Mouse (Mus musculus): Measurements from ENCODE around the gene Klf13. TPM values are rescaled to one million over a fixed set of nuclear protein-coding genes. Genes with fewer than 3 reads are reported as not detected.

Gene Klf13
- polyA plus RNA-seq, 1 experiment, result 88.4 TPM

- Histone ChIP-seq H3K4me3 (replicated peaks; ENCODE audit: extremely low read depth, low read depth, low read length) (peak overlapping the region; percentile 94), H3K4me1 (ENCODE audit: control insufficient read depth, insufficient read depth, low read length) (peaks cover 18% of the 10 kb centered on the region)
- TF ChIP-seq CTCF (IDR thresholded peaks at IDR 0.05; ENCODE audit: insufficient read depth, low read length) (no peak), POLR2A (IDR thresholded peaks at IDR 0.05; ENCODE audit: borderline replicate concordance, extremely low read depth, low read depth, low read length) (peak; percentile 90; the same call in 1 of the 2 replicates)
- under 1% methylated on average over 114 of the region's 121 CpGs for WGBS
- peak; percentile 91 for DNase-seq
Measured at GRCm38 (mm10) chr7:63938066-63938913, 425 bp downstream of the Klf13 start.

DNA sequence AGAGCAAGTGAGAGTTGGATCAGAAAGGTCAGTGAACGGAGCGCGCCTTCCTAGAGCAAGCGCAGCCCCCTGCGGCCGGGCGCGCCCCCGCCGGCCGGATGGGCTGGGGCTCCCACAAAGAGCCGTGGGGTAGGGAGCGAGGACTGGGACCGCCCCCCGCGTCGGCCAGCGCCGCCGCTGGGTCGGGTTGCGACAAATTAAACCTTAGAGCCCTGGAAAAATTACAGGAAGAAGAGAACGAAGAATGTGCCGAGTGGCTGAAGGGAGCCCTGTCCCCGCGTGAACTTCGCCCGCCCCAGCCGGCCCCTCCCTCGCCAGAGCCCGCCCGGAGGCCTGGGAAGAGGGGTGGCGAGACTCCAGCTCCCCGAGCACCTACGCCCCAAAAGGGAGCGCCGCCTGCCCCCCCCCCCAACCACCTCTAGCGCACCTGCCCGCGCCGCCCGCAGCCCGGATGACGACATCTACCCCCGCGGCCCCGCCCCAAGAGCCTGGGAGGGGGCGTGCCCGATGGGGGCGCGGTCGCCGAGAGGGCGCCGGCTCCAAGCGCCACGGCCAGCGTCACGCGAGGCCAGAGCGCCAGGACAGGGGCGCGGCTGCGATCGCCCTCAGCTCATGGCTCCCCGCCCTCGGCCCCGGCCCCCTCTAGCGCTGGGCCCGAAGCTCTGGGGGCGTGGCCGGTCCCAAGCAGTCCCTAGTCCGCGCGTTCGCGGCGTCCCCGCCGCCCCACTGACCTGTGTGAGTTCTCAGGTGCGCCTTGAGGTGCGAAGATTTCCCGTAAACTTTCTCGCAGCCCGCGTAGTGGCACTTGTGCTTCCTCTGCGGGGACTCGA lies 1.3 kb downstream of the Klf13 start:
- TF ChIP-seq CTCF (IDR thresholded peaks at IDR 0.05; ENCODE audit: insufficient read depth, low read length), result no peak
- TF ChIP-seq POLR2A (IDR thresholded peaks at IDR 0.05; ENCODE audit: borderline replicate concordance, extremely low read depth, low read depth, low read length), result peak; percentile 66; the same call in 1 of the 2 replicates
- under 1% methylated on average over 83 of the region's 88 CpGs for WGBS
- Histone ChIP-seq H3K4me1 (ENCODE audit: control insufficient read depth, insufficient read depth, low read length) (peaks cover 22% of the 10 kb centered on the region), H3K4me3 (replicated peaks; ENCODE audit: extremely low read depth, low read depth, low read length) (peak overlapping the region; percentile 94)
- peak; percentile 90 for DNase-seq

DNA sequence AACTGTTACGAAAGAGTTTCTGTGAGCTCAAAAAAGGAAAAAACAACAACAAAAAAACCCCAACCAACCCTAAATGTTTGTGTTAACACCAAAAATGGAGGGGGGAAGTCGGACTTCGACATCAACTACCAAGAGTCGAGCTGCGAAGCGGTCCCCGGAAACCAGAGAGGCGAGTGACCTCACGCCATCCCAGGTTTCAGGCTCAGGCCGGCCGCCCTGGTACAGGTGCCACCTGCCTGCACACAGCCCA lies 1.8 kb downstream of the Klf13 start:
- no peak for DNase-seq
- Histone ChIP-seq H3K4me1 (ENCODE audit: control insufficient read depth, insufficient read depth, low read length) (peaks cover 25% of the 10 kb centered on the region), H3K4me3 (replicated peaks; ENCODE audit: extremely low read depth, low read depth, low read length) (peak overlapping the region; percentile 94)
- under 1% methylated on average over 11 of the region's 11 CpGs for WGBS
- TF ChIP-seq POLR2A (IDR thresholded peaks at IDR 0.05; ENCODE audit: borderline replicate concordance, extremely low read depth, low read depth, low read length) (0 out of 2 replicates have a peak, but pooled peaks have one; percentile 77), CTCF (IDR thresholded peaks at IDR 0.05; ENCODE audit: insufficient read depth, low read length) (no peak)

GRCm38 (mm10) chr7:63936188-63936985 lies 2.3 kb downstream of the Klf13 start:
- Histone ChIP-seq H3K4me1 (ENCODE audit: control insufficient read depth, insufficient read depth, low read length) (peaks cover 24% of the 10 kb centered on the region), H3K4me3 (replicated peaks; ENCODE audit: extremely low read depth, low read depth, low read length) (peak overlapping the region; percentile 94)
- TF ChIP-seq CTCF (IDR thresholded peaks at IDR 0.05; ENCODE audit: insufficient read depth, low read length) (peak; percentile 34), POLR2A (IDR thresholded peaks at IDR 0.05; ENCODE audit: borderline replicate concordance, extremely low read depth, low read depth, low read length) (peak; percentile 58; the same call in 1 of the 2 replicates)
- WGBS, result under 1% methylated on average over 34 of the region's 34 CpGs
- DNase-seq, result peak; percentile 88

DNA sequence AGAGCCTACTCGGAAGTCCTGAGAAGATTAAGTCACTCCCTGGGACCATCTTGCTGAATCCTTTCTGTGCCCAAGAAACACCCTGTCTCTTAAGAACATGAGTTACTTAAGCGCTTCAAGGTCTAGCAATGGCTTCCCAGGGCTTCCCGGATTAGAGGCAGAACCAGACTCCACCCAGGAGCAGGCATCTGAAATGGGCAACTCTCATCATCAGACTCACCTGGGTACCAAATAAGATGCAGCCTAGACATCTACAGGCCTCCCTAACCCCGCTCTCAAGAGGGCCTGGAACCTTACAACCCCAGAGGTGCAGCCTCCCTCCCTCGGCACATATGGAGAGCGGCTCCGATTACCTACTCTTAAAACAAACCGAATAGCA lies 2.9 kb downstream of the Klf13 start:
- WGBS, result 15% methylated on average over 8 of the region's 8 CpGs
- TF ChIP-seq POLR2A (IDR thresholded peaks at IDR 0.05; ENCODE audit: borderline replicate concordance, extremely low read depth, low read depth, low read length), result no peak
- TF ChIP-seq CTCF (IDR thresholded peaks at IDR 0.05; ENCODE audit: insufficient read depth, low read length), result no peak
- peak overlapping the region; percentile 94 for H3K4me3 ChIP-seq (replicated peaks; ENCODE audit: extremely low read depth, low read depth, low read length)
- no peak for DNase-seq
- H3K4me1 ChIP-seq (ENCODE audit: control insufficient read depth, insufficient read depth, low read length), result peaks cover 26% of the 10 kb centered on the region

DNA sequence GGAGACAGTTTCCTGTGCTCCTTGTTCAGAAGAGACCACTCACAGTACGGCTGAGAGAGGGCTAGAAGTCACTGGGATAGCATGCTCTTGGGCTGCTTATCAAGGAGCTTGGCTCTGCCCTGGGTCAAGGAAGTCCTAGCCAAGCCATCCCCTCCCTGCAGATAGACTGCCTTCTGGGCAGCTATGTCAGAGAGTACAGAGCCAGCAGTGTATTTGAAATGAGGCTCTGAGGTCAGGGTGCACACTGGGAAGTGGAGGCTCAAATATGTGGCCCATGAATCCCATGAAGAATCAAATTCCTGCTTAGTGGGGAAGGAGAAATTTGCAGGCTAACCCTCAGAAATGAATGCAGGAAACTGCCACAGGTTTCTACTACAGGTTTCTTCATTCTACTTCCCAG lies 4.2 kb downstream of the Klf13 start:
- peaks cover 30% of the 10 kb centered on the region for H3K4me1 ChIP-seq (ENCODE audit: control insufficient read depth, insufficient read depth, low read length)
- DNase-seq, result no peak
- TF ChIP-seq POLR2A (IDR thresholded peaks at IDR 0.05; ENCODE audit: borderline replicate concordance, extremely low read depth, low read depth, low read length) (no peak), CTCF (IDR thresholded peaks at IDR 0.05; ENCODE audit: insufficient read depth, low read length) (no peak)
- WGBS, result 13% methylated on average over 1 of the region's 1 CpGs
- peak overlapping the region; percentile 94 for H3K4me3 ChIP-seq (replicated peaks; ENCODE audit: extremely low read depth, low read depth, low read length)

DNA sequence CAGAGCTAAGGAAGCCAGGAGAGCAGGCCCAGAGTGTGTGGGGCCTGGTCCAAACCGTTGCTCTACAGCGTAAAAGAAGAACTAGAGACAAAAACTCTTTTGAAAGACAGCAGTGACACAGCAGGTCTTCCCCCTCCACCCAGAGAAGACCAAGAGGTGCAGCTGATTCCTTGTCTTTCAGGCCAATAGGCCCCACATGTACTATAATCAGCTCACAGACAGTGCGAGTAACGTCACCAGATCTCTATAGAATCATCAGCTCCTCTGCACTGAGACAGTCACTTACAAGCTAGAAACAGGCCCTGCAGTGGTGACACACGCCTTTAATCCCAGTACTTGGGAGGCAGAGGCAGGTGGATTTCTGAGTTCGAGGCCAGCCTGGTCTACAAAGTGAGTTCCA lies 4.8 kb downstream of the Klf13 start:
- 70% methylated on average over 6 of the region's 6 CpGs for WGBS
- Histone ChIP-seq H3K4me3 (replicated peaks; ENCODE audit: extremely low read depth, low read depth, low read length) (no peak overlapping the region), H3K4me1 (ENCODE audit: control insufficient read depth, insufficient read depth, low read length) (peaks cover 36% of the 10 kb centered on the region)
- no peak for DNase-seq
- no peak for TF ChIP-seq POLR2A (IDR thresholded peaks at IDR 0.05; ENCODE audit: borderline replicate concordance, extremely low read depth, low read depth, low read length)
- TF ChIP-seq CTCF (IDR thresholded peaks at IDR 0.05; ENCODE audit: insufficient read depth, low read length), result no peak

DNA sequence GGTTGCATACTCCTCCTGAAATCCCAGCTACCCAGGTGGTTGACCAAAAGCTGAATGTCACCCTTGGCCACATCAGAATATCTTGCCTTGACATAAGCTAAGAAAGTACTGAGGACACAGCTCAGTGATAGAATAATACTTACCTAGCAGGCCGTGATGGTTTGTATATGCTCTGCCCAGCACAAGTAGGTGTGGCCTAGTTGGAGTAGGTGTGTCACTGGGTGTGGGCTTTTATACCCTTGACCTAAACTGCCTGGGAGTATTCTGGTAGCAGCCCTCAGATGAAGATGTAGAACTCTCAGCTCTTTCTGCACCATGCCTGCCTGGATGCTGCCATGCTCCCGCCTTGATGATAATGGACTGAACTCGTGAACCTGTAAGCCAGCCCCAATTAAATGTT lies 6.3 kb downstream of the Klf13 start:
- H3K4me3 ChIP-seq (replicated peaks; ENCODE audit: extremely low read depth, low read depth, low read length), result no peak overlapping the region
- no peak for DNase-seq
- H3K4me1 ChIP-seq (ENCODE audit: control insufficient read depth, insufficient read depth, low read length), result peaks cover 40% of the 10 kb centered on the region
- 58% methylated on average over 3 of the region's 3 CpGs for WGBS
- no peak for TF ChIP-seq CTCF (IDR thresholded peaks at IDR 0.05; ENCODE audit: insufficient read depth, low read length)
- TF ChIP-seq POLR2A (IDR thresholded peaks at IDR 0.05; ENCODE audit: borderline replicate concordance, extremely low read depth, low read depth, low read length), result no peak

DNA sequence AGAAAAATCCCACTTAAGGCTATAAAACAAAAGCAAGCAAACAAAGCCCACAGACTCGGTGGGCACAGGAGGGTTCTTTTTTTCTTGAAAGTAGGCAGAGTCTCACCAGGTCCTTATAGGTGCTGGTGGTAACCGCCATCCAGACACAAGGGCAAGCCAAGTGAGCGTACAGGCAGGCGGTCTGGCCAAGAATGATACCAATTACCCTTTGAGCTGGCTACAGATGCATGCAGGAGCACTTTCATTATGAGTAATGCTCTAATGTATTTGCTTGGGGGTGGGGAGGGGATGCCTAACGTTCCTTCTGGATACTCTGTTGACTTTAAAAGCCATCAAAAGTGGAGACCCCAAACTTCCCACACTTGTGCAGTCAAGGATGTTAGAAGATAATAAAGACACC lies 7.9 kb downstream of the Klf13 start:
- 65% methylated on average over 5 of the region's 5 CpGs for WGBS
- Histone ChIP-seq H3K4me1 (ENCODE audit: control insufficient read depth, insufficient read depth, low read length) (peaks cover 49% of the 10 kb centered on the region), H3K4me3 (replicated peaks; ENCODE audit: extremely low read depth, low read depth, low read length) (no peak overlapping the region)
- DNase-seq, result no peak
- TF ChIP-seq CTCF (IDR thresholded peaks at IDR 0.05; ENCODE audit: insufficient read depth, low read length), result no peak
- TF ChIP-seq POLR2A (IDR thresholded peaks at IDR 0.05; ENCODE audit: borderline replicate concordance, extremely low read depth, low read depth, low read length), result no peak

All from lung, adult 2 months (tissue).